Mouse (Mus musculus) thymus, adult 2 months (tissue): ENCODE results near the gene Itgb5.

ENCODE experiments used
- CTCF ChIP-seq: fragments of 200-500 bp; IDR thresholded peaks from 2 replicates; pipeline ENCODE4 v1.5.1; 2012; ENCODE audit warnings: mild to moderate bottlenecking, control low read depth, low read length, moderate library complexity, borderline replicate concordance; ENCODE audit not compliant: control insufficient read depth, poor library complexity, insufficient read depth; ENCODE audit errors: extremely low read depth
- POLR2A ChIP-seq: fragments of 200-500 bp; IDR thresholded peaks from 2 replicates; pipeline ENCODE4 v1.6.1; 2012; ENCODE audit warnings: mild to moderate bottlenecking, low read length, control low read depth, moderate library complexity; ENCODE audit not compliant: control insufficient read depth, poor library complexity, insufficient read depth; ENCODE audit errors: extremely low read depth

GRCm38 (mm10) chr16:33853271-33853670 is 23.8 kb downstream of the Itgb5 start:
- TF ChIP-seq POLR2A (no peak), CTCF (no peak)
